Mouse (Mus musculus) kidney, embryonic 15.5 days (tissue): ENCODE results near the gene Ap4m1. TPM values are rescaled to one million over a fixed set of nuclear protein-coding genes. Genes with fewer than 3 reads are reported as not detected.
"Not testable (repeated sequence)": the region's sequence is repeated elsewhere in the genome, so short reads cannot be mapped to it uniquely, and the experiment has no call there.

Experiments
- ATAC-seq: fragments of 200-750 bp; cut with Nextera tagmentation; replicated peaks from 2 replicates; pipeline ENCODE4 v1.8.0; 2017; ENCODE audit warnings: moderate TSS enrichment; ENCODE audit not compliant: low FRiP score
- H3K27ac ChIP-seq: fragments of 300-500 bp; sonication (generic); 2 replicates; pipeline ENCODE4 v1.5.1; 2015; ENCODE audit warnings: mild to moderate bottlenecking, inconsistent platforms
- H3K27me3 ChIP-seq: fragments of 300-500 bp; sonication (generic); 2 replicates; pipeline ENCODE4 v1.6.1; 2015; ENCODE audit warnings: inconsistent platforms
- H3K36me3 ChIP-seq: fragments of 300-500 bp; sonication (generic); 2 replicates; pipeline ENCODE4 v1.6.1; 2015; ENCODE audit warnings: inconsistent platforms
- H3K4me1 ChIP-seq: fragments of 300-500 bp; sonication (generic); 2 replicates; pipeline ENCODE4 v1.6.1; 2015; ENCODE audit warnings: inconsistent platforms
- H3K4me2 ChIP-seq: fragments of 300-500 bp; sonication (generic); 2 replicates; pipeline ENCODE4 v1.6.1; 2015; ENCODE audit warnings: moderate library complexity, mild to moderate bottlenecking, inconsistent platforms
- H3K4me3 ChIP-seq: fragments of 300-500 bp; sonication (generic); replicated peaks from 2 replicates; pipeline ENCODE4 v1.5.1; 2015; ENCODE audit warnings: mild to moderate bottlenecking, inconsistent platforms
- H3K9ac ChIP-seq: fragments of 300-500 bp; sonication (generic); 2 replicates; pipeline ENCODE4 v1.6.1; 2015; ENCODE audit warnings: mild to moderate bottlenecking, inconsistent platforms
- H3K9me3 ChIP-seq: fragments of 300-500 bp; sonication (generic); replicated peaks from 2 replicates; pipeline ENCODE4 v1.6.1; 2016; ENCODE audit warnings: inconsistent platforms
- WGBS: fragments of 180-500 bp; shearing (Covaris S2); methylation state at CpG from one replicate; pipeline ENCODE4 v1.1.7; 2015; ENCODE audit warnings: mixed read lengths; 5-methylcytosine and 5-hydroxymethylcytosine counted together
- microRNA counts: library from miRNA; unstranded; fragments of <30 nt; microRNA quantifications from one replicate; lab custom pipeline; 2016
- microRNA-seq: library from miRNA; unstranded; fragments of <30 nt; microRNA quantifications from one replicate; pipeline ENCODE4, GENCODE M21; 2016
- polyA plus RNA-seq: library from polyadenylated mRNA; unstranded; fragments of >200 nt; fragmentation: Nextera tagmentation; extraction: Ambion mirVana; gene quantifications from 2 replicates; pipeline ENCODE4 v1.2.1, GENCODE M21; 2015

Ap4m1 gene
- polyA plus RNA-seq, 1 experiment from 2014 or later: 28.2 TPM

DNA sequence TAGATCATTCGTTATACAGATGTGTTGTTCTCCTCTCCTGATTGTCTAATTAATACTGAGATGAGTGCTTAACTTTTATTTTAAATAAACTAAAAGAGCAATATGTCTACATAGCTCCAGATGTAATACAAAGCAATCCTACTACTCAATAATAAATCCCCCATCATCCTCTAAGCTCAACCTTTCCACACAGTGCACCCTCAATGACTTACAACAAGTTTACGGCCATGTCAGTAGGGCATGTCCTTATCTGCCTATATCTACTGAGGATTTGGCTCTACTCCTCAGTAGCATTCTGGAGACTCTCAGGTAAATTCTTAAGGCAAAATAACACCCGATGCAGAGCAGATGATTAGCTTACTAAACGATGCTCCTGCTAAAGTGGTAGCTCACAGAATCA is 36.1 kb downstream of the Ap4m1 start:
- Histone ChIP-seq H3K27ac (no peak overlapping the region), H3K9ac (no peak overlapping the region), H3K27me3 (no peaks in the 10 kb centered on the region), H3K4me2 (no peak overlapping the region), H3K4me1 (no peaks in the 10 kb centered on the region), H3K36me3 (no peaks in the 10 kb centered on the region), H3K9me3 (peaks cover 6% of the 10 kb centered on the region), H3K4me3 (no peak overlapping the region)
- ATAC-seq: no peak
- 76% methylated on average over 4 of the region's 4 CpGs for WGBS

GRCm38 (mm10) chr5:138216632-138217031 is 44.8 kb downstream of the Ap4m1 start:
- not testable (repeated sequence) for H3K36me3 ChIP-seq, H3K4me1 ChIP-seq, ATAC-seq, H3K9ac ChIP-seq, H3K4me2 ChIP-seq, H3K27ac ChIP-seq, H3K27me3 ChIP-seq, H3K4me3 ChIP-seq
- H3K9me3 ChIP-seq: peaks cover 22% of the 10 kb centered on the region
- 94% methylated on average over 13 of the region's 13 CpGs for WGBS

GRCm38 (mm10) chr5:138219864-138220263 is 48.1 kb downstream of the Ap4m1 start:
- peaks cover 5% of the 10 kb centered on the region; the same call in 1 of the 2 replicates for H3K4me1 ChIP-seq

DNA sequence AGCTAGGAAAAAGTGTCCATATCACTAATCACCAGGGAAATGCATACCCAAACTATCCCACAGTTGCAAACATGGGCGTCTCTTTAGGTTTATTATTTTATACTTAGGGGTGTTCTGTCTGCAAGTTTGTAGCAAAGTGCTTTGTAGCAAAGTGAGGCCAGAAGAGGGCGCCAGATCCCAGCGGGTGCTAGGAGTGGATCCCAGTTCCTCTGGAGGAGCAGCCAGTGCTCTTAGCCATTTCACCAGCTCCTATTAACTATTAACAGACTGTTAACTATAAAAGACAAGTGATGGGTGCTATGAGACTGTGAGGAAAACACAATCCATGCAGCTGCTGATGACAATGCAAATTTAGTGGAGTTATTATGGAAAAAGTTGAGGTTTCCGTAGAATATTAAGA is 50.3 kb downstream of the Ap4m1 start:
- no peaks in the 10 kb centered on the region for H3K36me3 ChIP-seq
- no peaks in the 10 kb centered on the region for H3K27me3 ChIP-seq
- no peak overlapping the region for H3K4me3 ChIP-seq
- peaks cover 5% of the 10 kb centered on the region; the same call in 1 of the 2 replicates for H3K4me1 ChIP-seq
- no peak overlapping the region for H3K9ac ChIP-seq
- H3K4me2 ChIP-seq: no peak overlapping the region
- H3K9me3 ChIP-seq: no peaks in the 10 kb centered on the region
- 25% methylated on average over 4 of the region's 4 CpGs for WGBS
- no peak overlapping the region for H3K27ac ChIP-seq
- peak; percentile 66; the same call in 1 of the 2 replicates for ATAC-seq

More at GRCm38 (mm10) chr5:138219864-138220263, 48.1 kb downstream of the Ap4m1 start:
- 25% methylated on average over 2 of the region's 2 CpGs for WGBS
- no peak overlapping the region for H3K4me2 ChIP-seq
- H3K4me3 ChIP-seq: no peak overlapping the region
- ATAC-seq: peak; percentile 54; the same call in 1 of the 2 replicates
- H3K9ac ChIP-seq: no peak overlapping the region
- peak overlapping the region; percentile 87 for H3K27ac ChIP-seq
- H3K27me3 ChIP-seq: no peaks in the 10 kb centered on the region
- no peaks in the 10 kb centered on the region for H3K36me3 ChIP-seq
- H3K9me3 ChIP-seq: peaks cover 16% of the 10 kb centered on the region

GRCm38 (mm10) chr5:138223287-138223686 is 51.5 kb downstream of the Ap4m1 start:
- no peak overlapping the region for H3K4me2 ChIP-seq
- no peaks in the 10 kb centered on the region for H3K27me3 ChIP-seq
- H3K4me3 ChIP-seq: no peak overlapping the region
- WGBS: 62% methylated on average over 3 of the region's 3 CpGs
- H3K4me1 ChIP-seq: peaks cover 5% of the 10 kb centered on the region; the same call in 1 of the 2 replicates
- no peak overlapping the region for H3K9ac ChIP-seq
- no peak for ATAC-seq
- no peaks in the 10 kb centered on the region for H3K36me3 ChIP-seq
- no peaks in the 10 kb centered on the region for H3K9me3 ChIP-seq
- H3K27ac ChIP-seq: no peak overlapping the region

DNA sequence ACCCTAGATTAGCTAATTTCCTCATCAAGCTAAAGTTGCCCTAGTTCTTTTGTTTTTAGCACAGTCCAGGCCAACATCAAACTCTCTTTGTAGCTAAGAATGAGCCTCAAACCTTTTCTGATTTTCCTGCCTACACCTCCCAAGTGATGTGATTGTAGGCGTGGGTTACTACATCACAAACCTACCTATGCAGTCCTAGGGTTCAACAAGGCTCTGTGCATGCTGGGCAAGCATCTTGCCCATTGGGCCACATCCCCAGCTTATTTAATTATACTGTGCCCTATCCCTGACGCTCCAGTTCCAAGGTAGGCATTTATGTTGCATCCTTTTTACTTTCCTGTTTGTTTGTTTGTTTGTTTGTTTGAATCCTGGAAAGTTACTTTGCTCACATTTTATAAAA is 53.9 kb downstream of the Ap4m1 start, which contains the start of gene Nxpe5:
TSS of gene Nxpe5 (plus strand) at position 199 of the 400 bp plus-strand sequence.
- no peak for ATAC-seq
- Histone ChIP-seq H3K9me3 (no peaks in the 10 kb centered on the region), H3K36me3 (no peaks in the 10 kb centered on the region), H3K4me2 (no peak within 1 kb of the TSS), H3K27me3 (no peaks in the 10 kb centered on the region), H3K4me1 (0 out of 2 replicates have a peak, but pooled peaks cover 4% of the 10 kb centered on the region), H3K9ac (no peak within 1 kb of the TSS), H3K27ac (no peak within 1 kb of the TSS), H3K4me3 (no peak within 1 kb of the TSS)
- 47% methylated on average over 2 of the region's 2 CpGs for WGBS

DNA sequence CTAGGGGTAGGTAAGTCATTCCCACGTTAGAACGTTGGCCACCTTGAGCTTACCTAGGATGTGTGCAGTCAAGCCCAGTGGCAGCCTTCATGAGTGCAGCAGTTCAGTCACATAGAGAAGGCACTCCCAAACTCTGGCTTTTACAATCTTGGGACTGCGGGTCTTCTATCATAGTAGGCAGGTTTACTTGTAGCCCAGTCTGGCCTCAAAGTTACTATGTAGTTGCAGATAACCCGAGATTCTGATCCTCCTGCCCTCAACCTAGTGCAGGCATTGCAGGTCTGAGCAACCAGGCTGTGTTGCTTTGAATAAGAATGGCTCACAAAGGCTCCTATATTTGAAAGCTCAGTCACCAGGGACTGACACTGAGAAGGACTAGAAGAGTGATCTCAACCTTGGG is 54.7 kb downstream of the Ap4m1 start:
- ATAC-seq: no peak
- Histone ChIP-seq H3K4me3 (no peak overlapping the region), H3K4me2 (no peak overlapping the region), H3K9ac (no peak overlapping the region), H3K4me1 (0 out of 2 replicates have a peak, but pooled peaks cover 4% of the 10 kb centered on the region), H3K27ac (no peak overlapping the region), H3K9me3 (no peaks in the 10 kb centered on the region), H3K27me3 (no peaks in the 10 kb centered on the region), H3K36me3 (no peaks in the 10 kb centered on the region)
- 74% methylated on average over 4 of the region's 4 CpGs for WGBS

GRCm38 (mm10) chr5:138227367-138227766 is 55.6 kb downstream of the Ap4m1 start:
- no peak overlapping the region for H3K9ac ChIP-seq
- H3K4me3 ChIP-seq: no peak overlapping the region
- H3K4me1 ChIP-seq: 0 out of 2 replicates have a peak, but pooled peaks cover 4% of the 10 kb centered on the region
- H3K36me3 ChIP-seq: no peaks in the 10 kb centered on the region
- H3K27ac ChIP-seq: no peak overlapping the region
- ATAC-seq: no peak
- H3K27me3 ChIP-seq: no peaks in the 10 kb centered on the region
- WGBS: 70% methylated on average over 2 of the region's 2 CpGs
- no peaks in the 10 kb centered on the region for H3K9me3 ChIP-seq
- no peak overlapping the region for H3K4me2 ChIP-seq

GRCm38 (mm10) chr5:138228026-138228425 is 56.2 kb downstream of the Ap4m1 start:
- H3K4me3 ChIP-seq: no peak overlapping the region
- H3K27me3 ChIP-seq: no peaks in the 10 kb centered on the region
- no peak overlapping the region for H3K4me2 ChIP-seq
- H3K36me3 ChIP-seq: no peaks in the 10 kb centered on the region
- peaks cover 8% of the 10 kb centered on the region; the same call in 1 of the 2 replicates for H3K4me1 ChIP-seq
- no peaks in the 10 kb centered on the region for H3K9me3 ChIP-seq
- WGBS: 55% methylated on average over 3 of the region's 3 CpGs
- no peak for ATAC-seq
- no peak overlapping the region for H3K27ac ChIP-seq
- H3K9ac ChIP-seq: no peak overlapping the region

DNA sequence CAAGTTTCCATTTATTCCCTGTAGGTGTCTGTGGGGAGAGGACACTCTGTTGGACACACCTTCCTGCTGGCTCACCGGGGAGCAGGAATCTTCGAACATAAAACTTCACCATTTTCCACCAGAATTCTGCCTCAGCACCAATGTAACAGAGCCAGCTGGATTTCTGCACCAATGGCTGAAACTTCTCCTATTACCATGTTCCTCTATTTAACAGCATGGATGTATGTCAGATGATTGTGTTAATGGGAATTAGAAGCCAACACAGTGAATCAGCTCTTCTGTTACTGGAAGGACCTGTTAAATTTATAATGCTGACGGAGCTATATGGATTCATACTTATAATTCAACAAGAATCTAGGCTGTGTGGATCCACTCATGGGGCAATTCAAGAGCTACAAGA is 57.7 kb downstream of the Ap4m1 start:
- H3K36me3 ChIP-seq: no peaks in the 10 kb centered on the region
- no peak overlapping the region for H3K4me2 ChIP-seq
- H3K4me3 ChIP-seq: no peak overlapping the region
- no peaks in the 10 kb centered on the region for H3K9me3 ChIP-seq
- no peak overlapping the region for H3K27ac ChIP-seq
- 85% methylated on average over 3 of the region's 3 CpGs for WGBS
- peaks cover 8% of the 10 kb centered on the region; the same call in 1 of the 2 replicates for H3K4me1 ChIP-seq
- H3K27me3 ChIP-seq: no peaks in the 10 kb centered on the region
- no peak overlapping the region for H3K9ac ChIP-seq
- no peak for ATAC-seq

MicroRNAs encoded within 50 kb of the gene (microRNA counts, 519-probe panel; counts per million panel counts)
- microRNA mmu-miR-106b (lab: Ali Mortazavi, UCI): 3,590 counts per million, percentile 91 among the panel's probes with 10 or more counts
- microRNA mmu-miR-25 (lab: Ali Mortazavi, UCI): 4,186 counts per million, percentile 96 among the panel's probes with 10 or more counts
- microRNA mmu-miR-93 (lab: Ali Mortazavi, UCI): 3,476 counts per million, percentile 90 among the panel's probes with 10 or more counts

Small RNA genes lying within 50 kb of the gene (microRNA-seq; reads per million reads assigned to microRNA genes)
- gene Mir106b (7,460 reads per million, percentile 95 among the genes with 10 or more reads in this experiment), gene Mir25 (594 reads per million, percentile 76 among the genes with 10 or more reads in this experiment), gene Mir93 (10,683 reads per million, percentile 96 among the genes with 10 or more reads in this experiment)

Other genes starting within 250 kb of the Ap4m1 start
- gene Gjc3, start 208.9 kb upstream of the Ap4m1 start, polyA plus RNA-seq: 0.05 TPM in 1 of 2 replicates, not detected in the other
- gene Azgp1, start 190.5 kb upstream of the Ap4m1 start, polyA plus RNA-seq: not detected in 2 replicates
- not detected in 2 replicates for gene Smok3a, start 150.7 kb upstream of the Ap4m1 start, polyA plus RNA-seq
- gene Smok3b, start 150.6 kb upstream of the Ap4m1 start, polyA plus RNA-seq: not detected in 2 replicates
- not detected in 2 replicates for gene Smok3c, start 118.8 kb upstream of the Ap4m1 start, polyA plus RNA-seq
- 22.9 and 23.5 TPM in 2 replicates for gene Zkscan1, start 86.9 kb upstream of the Ap4m1 start, polyA plus RNA-seq
- 61.4 and 64.6 TPM in 2 replicates for gene Zscan21, start 55.1 kb upstream of the Ap4m1 start, polyA plus RNA-seq
- gene Zfp113, start 16.3 kb upstream of the Ap4m1 start, polyA plus RNA-seq: 23.2 and 26.4 TPM in 2 replicates
- 306 and 316 TPM in 2 replicates for gene Cops6, start 10.9 kb upstream of the Ap4m1 start, polyA plus RNA-seq
- 211 and 225 TPM in 2 replicates for gene Mcm7, start 420 bp downstream of the Ap4m1 start, polyA plus RNA-seq
- 102 and 109 TPM in 2 replicates for gene Taf6, start 15.4 kb downstream of the Ap4m1 start, polyA plus RNA-seq
- 61.9 and 62.9 TPM in 2 replicates for gene Cnpy4, start 15.5 kb downstream of the Ap4m1 start, polyA plus RNA-seq
- 8.4 and 10.5 TPM in 2 replicates for gene Mblac1, start 22.3 kb downstream of the Ap4m1 start, polyA plus RNA-seq
- not detected in 2 replicates for gene Nxpe5, start 53.9 kb downstream of the Ap4m1 start, polyA plus RNA-seq
- 57.8 and 61.1 TPM in 2 replicates for gene Lamtor4, start 83.5 kb downstream of the Ap4m1 start, polyA plus RNA-seq
- 5.9 and 6.5 TPM in 2 replicates for gene BC037034, start 92.0 kb downstream of the Ap4m1 start, polyA plus RNA-seq
- gene Gal3st4, start 100.8 kb downstream of the Ap4m1 start, polyA plus RNA-seq: 2.1 and 2.7 TPM in 2 replicates
- gene Gm43720, start 108.0 kb downstream of the Ap4m1 start, polyA plus RNA-seq: 0.08 and 0.22 TPM in 2 replicates
- gene Gpc2, start 108.0 kb downstream of the Ap4m1 start, polyA plus RNA-seq: 27.8 and 29.8 TPM in 2 replicates
- gene Stag3, start 108.2 kb downstream of the Ap4m1 start, polyA plus RNA-seq: 3.9 and 4.1 TPM in 2 replicates
- 0.23 TPM in 1 of 2 replicates, not detected in the other for gene Pvrig, start 170.0 kb downstream of the Ap4m1 start, polyA plus RNA-seq